Mouse (Mus musculus) olfactory bulb, adult 2 months (tissue): Measurements from ENCODE around the gene Prkag3. TPM values are rescaled to one million over a fixed set of nuclear protein-coding genes. Genes with fewer than 3 reads are reported as not detected.

Experiments
- H3K27ac ChIP-seq: fragments of 200-500 bp; 2 replicates; pipeline ENCODE4 v1.5.1; 2012; ENCODE audit warnings: low read depth, low read length; ENCODE audit not compliant: insufficient read depth
- H3K4me1 ChIP-seq: fragments of 200-500 bp; 2 replicates; pipeline ENCODE4 v1.6.1; 2012; ENCODE audit warnings: low read length; ENCODE audit not compliant: control insufficient read depth, insufficient read depth
- H3K4me3 ChIP-seq: fragments of 200-500 bp; 2 replicates; pipeline ENCODE4 v1.5.1; 2012; ENCODE audit warnings: mild to moderate bottlenecking, low read depth, low read length, moderate library complexity; ENCODE audit not compliant: insufficient read depth
- CTCF ChIP-seq: fragments of 200-500 bp; IDR thresholded peaks from 2 replicates; pipeline ENCODE4 v1.5.1; 2012; ENCODE audit warnings: low read depth, mild to moderate bottlenecking, low read length, moderate library complexity; ENCODE audit not compliant: insufficient read depth
- POLR2A ChIP-seq: fragments of 200-500 bp; IDR thresholded peaks from 2 replicates; pipeline ENCODE4 v1.6.1; 2012; ENCODE audit warnings: mild to moderate bottlenecking, low read depth, low read length, moderate library complexity; ENCODE audit not compliant: insufficient read depth
- WGBS: fragments of 180-500 bp; shearing (Covaris S2); methylation state at CpG from one replicate; pipeline ENCODE4 v1.1.7; 2018; 5-methylcytosine and 5-hydroxymethylcytosine counted together
- polyA plus RNA-seq: library from polyadenylated mRNA; stranded (reverse); fragments of >200 nt; gene quantifications from 2 replicates; pipeline ENCODE4 v1.2.4, GENCODE M21; 2012; ENCODE audit warnings: low replicate concordance; ENCODE audit not compliant: missing spikeins, insufficient read depth, insufficient read length

Prkag3 gene
- polyA plus RNA-seq, 1 experiment, result not detected

DNA sequence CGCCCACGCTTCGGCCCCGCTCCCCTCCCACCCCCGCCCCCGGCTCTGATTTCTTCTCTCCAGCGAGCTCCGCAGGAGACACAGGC, 22.7 kb upstream of the Prkag3 start, which contains the start of gene Wnt6:
Wnt6 (plus strand) TSS at position 48 of the 86 bp plus-strand sequence.
- TF ChIP-seq CTCF (no peak), POLR2A (no peak)
- H3K27ac ChIP-seq, result no peak within 1 kb of the TSS
- H3K4me3 ChIP-seq, result peak within 1 kb of the TSS; percentile 41
- peaks cover 19% of the 10 kb centered on the region for H3K4me1 ChIP-seq
- 3% methylated on average over 5 of the region's 8 CpGs for WGBS

DNA sequence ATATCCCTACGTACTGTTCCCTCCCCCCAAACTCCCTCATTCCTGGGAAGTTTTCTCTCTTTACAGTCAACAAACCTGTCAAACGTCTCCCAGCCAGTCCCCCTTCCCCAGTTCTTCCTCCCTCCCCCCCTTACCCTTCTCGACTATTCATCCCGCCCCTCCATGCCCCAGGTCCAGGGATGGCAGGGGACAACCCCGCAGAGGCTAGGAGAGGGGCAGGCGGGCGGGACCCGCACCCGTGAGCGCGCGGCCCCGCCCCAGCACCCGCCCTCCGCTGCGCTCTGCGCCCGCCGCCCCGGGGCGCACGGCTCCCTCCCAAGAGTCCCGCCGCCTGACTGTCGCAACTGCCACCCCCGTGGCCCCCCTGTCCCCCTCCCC, 22.4 kb upstream of the Prkag3 start:
- 1% methylated on average over 24 of the region's 26 CpGs for WGBS
- Histone ChIP-seq H3K4me1 (peaks cover 19% of the 10 kb centered on the region), H3K4me3 (peak overlapping the region; percentile 40), H3K27ac (no peak overlapping the region)
- no peak for TF ChIP-seq POLR2A

DNA sequence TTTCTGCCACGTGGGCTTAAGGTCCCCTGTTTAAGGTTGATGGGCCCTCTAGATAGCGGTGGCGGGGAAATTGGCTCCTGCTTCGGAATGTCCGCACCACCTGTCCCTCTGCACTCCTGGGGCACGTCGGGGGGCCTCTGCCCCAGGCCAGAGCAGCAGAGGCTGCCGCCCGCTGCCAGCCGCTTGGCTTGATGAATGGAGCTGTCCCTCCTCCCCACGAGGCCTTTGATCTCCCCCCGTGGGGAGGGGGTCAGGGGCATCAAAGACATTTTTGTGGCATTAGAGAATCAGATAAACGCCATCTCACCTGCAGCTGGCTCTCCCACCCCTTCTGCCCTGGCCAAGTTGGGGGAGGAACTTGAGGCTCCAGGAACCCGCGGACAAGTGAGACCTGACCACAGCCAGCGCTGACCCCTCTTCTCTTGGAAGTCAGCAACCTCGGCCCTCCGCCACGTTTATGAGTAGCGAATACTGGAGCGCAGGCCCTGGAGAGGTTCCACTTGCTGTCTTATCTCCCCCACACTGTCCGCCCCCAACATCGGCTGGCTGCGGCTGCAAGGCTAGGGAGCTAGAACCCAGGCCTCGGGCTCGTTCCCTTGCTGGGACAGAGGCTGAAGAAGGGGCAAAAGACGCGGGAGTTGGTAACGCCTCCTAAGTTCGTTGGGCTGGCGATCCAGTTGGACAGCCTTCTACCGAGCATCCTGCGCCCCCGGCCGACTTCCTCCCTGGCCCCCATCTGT, 21.9 kb upstream of the Prkag3 start:
- Histone ChIP-seq H3K4me1 (peaks cover 19% of the 10 kb centered on the region), H3K4me3 (peak overlapping the region; percentile 40), H3K27ac (no peak overlapping the region)
- no peak for TF ChIP-seq CTCF
- no peak for TF ChIP-seq POLR2A
- 13% methylated on average over 35 of the region's 35 CpGs for WGBS

DNA sequence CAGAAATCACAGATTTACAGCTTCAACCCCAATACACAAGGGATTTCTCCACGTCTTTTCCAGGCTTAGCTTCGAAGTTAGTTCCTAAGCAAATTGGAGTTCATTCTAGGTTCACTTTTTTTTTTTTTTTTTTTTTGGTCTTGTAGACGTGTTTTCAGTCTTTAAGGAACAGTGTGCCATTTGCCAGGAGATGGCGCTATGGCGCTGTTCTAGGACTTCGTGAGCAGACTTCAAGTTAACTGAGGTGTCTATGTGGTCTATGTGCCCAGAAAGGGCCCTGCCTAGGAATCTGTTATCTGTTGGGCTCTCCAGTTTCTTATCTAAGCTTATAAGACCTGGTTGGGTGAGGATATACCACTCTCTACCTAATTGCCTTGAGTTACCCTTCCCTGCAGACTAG, 14.1 kb upstream of the Prkag3 start:
- 4% methylated on average over 6 of the region's 6 CpGs for WGBS
- Histone ChIP-seq H3K4me3 (no peak overlapping the region), H3K27ac (no peak overlapping the region), H3K4me1 (no peaks in the 10 kb centered on the region)
- TF ChIP-seq POLR2A (no peak), CTCF (no peak)

DNA sequence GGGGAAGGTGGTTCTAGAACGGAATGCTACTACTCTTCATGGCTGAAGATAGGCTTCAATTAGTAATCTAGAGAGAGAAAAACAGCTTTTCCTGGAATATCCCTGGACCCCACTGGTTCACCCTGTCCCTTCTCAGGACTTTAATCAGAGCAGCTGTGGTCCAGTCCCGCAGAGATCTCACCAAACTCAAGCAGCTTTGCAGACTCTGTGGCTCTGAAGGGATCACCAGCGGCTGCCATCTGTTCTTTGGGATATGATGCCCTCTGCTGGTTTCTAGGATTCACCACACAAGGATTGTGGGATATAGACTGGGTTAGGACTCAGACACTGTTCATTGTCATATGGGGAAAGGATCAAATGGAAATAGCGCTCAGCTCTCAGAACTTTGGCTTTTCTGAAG, 10.8 kb upstream of the Prkag3 start:
- no peak overlapping the region for H3K27ac ChIP-seq
- 30% methylated on average over 4 of the region's 4 CpGs for WGBS
- TF ChIP-seq POLR2A, result no peak
- no peak for TF ChIP-seq CTCF
- no peaks in the 10 kb centered on the region for H3K4me1 ChIP-seq
- H3K4me3 ChIP-seq, result no peak overlapping the region

DNA sequence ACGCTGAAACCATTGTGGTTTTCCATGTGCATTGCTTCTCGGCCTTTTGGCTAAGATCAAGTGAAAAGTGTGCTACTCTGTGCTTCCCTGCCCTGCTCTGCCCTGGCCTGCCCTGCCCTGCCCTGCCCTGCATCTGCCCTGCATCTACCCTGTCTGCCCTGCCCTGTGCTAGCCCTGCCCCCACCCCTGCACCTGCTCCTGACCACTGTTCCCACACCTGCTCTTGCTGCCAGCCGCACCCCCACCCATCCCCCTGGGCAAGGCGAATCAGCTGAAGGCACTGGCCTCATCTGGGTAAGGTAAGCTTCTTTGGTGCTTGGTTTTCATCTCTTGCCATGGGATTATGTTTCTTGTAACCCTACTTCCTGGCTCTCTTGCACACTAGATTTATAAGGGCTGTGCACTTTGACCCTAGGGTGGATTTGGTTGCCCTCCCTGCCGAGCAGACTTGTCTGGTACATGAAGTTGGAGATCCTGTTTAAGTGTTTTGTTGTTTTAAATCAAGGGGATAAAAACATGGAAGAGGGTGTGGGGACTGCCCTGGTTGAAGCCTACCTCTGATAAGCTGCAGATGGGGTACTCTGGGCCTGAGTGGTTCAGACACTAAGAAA, 5.3 kb upstream of the Prkag3 start:
- Histone ChIP-seq H3K4me3 (no peak overlapping the region), H3K4me1 (peaks cover 1% of the 10 kb centered on the region), H3K27ac (no peak overlapping the region)
- WGBS, result 81% methylated on average over 5 of the region's 5 CpGs
- TF ChIP-seq CTCF, result no peak
- TF ChIP-seq POLR2A, result no peak

DNA sequence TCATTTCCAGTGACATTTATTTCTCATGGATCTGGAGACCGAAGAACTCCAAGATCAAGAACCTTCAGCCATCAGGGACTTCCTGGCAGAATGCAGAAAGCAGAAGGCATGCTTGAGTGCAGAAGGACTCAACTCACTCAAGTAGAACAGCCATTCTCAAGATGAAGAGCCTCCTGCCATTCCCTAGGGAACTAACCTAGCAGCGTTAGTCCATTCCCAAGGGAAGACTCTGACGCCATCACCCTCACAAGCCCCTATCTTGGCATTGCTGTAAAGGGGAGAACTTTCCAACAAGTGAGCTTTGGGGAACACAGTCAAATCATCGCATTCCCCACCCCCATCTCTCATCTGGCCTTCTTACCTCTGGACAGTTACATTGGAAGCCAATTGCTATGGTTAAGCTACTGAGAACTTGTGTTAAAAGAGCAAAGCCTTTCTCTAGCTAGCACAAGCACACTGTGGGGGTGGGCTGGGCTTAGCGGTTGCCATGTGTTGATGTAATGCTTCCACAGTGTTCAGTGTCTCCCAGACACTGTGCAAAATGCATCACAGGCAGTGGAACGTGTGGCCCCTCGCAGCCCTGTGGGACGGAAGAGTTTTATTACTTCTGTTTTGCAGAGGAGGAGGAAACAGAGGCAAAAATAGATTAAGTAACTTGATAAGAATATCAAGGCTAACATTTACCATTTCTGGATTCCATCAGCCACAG, 4.4 kb upstream of the Prkag3 start:
- Histone ChIP-seq H3K4me1 (peaks cover 9% of the 10 kb centered on the region), H3K4me3 (no peak overlapping the region), H3K27ac (no peak overlapping the region)
- TF ChIP-seq CTCF (no peak), POLR2A (no peak)
- 78% methylated on average over 8 of the region's 8 CpGs for WGBS

DNA sequence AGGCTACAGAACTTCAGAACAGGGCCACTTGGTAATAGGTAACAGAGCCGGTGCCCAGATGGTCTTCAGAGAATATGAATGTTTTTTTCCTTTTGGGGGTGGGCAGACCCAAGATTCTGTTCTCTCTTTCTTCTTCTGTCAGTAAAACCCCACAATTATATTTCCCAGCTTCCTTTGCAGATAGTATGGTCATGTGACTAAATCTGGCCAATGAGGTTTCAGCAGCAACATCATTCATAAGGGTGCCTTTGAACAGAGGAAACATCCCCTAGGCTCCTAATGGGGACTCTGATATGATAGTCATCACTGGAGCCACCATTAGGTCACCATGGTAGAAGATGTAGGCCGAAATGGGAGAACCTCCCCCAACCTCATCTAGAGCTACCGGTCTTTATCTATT, 3.8 kb upstream of the Prkag3 start:
- TF ChIP-seq CTCF (no peak), POLR2A (no peak)
- WGBS, result 97% methylated on average over 3 of the region's 3 CpGs
- no peak overlapping the region for H3K27ac ChIP-seq
- peaks cover 9% of the 10 kb centered on the region for H3K4me1 ChIP-seq
- H3K4me3 ChIP-seq, result no peak overlapping the region

DNA sequence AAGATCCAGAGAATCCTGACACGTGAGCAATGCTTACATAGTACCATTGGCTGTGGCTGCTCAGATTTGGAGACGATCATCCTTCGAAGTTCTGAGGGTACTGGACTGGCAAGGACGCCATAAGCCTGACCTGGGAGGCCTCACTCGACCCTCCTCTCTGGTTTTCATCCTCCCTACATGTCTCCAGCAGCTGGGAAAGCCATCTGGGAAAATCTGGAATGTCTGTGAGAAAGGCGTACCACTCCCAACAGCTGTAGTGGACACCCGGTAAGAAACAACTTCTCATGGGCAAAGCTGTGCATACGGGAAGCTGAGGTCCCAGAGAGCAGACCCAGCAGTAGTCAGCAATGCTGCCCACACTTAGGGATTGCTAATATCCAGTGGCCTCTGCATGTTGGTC, 3.1 kb upstream of the Prkag3 start:
- no peak for TF ChIP-seq POLR2A
- no peak for TF ChIP-seq CTCF
- Histone ChIP-seq H3K4me3 (no peak overlapping the region), H3K4me1 (peaks cover 9% of the 10 kb centered on the region), H3K27ac (no peak overlapping the region)
- 89% methylated on average over 8 of the region's 8 CpGs for WGBS
